Mouse (Mus musculus): ENCODE data around the gene Tgm7. TPM values are rescaled to one million over a fixed set of nuclear protein-coding genes. Genes with fewer than 3 reads are reported as not detected.

Gene Tgm7
- not detected in 2 replicates for polyA plus RNA-seq (2015; fragmentation: Nextera tagmentation; extraction: Ambion mirVana)

GRCm38 (mm10) chr2:121109695-121110094 lies at the start of gene Tgm7:
Gene Tgm7 (minus strand): TSS chr2:121109795.
- no peak for TF ChIP-seq CTCF (IDR thresholded peaks at IDR 0.05; ENCODE audit: low read depth)
- TF ChIP-seq EP300 (optimal IDR thresholded peaks at IDR 0.05), result no peak
- Histone ChIP-seq H3K4me2 (replicated peaks; ENCODE audit: low read depth) (no peak within 1 kb of the TSS), H3K27me3 (ENCODE audit: control insufficient read depth, insufficient read depth, low read length) (no peaks in the 10 kb centered on the region), H3K9ac (ENCODE audit: low read length) (no peak within 1 kb of the TSS), H3K9me3 (ENCODE audit: control insufficient read depth, low read length) (no peaks in the 10 kb centered on the region), H3K36me3 (ENCODE audit: control insufficient read depth, insufficient read depth, low read length) (no peaks in the 10 kb centered on the region), H3K4me3 (ENCODE audit: low read depth, low read length) (no peak within 1 kb of the TSS), H3K4me1 (replicated peaks; ENCODE audit: control insufficient read depth, insufficient read depth) (no peaks in the 10 kb centered on the region), H3K27ac (replicated peaks) (no peak within 1 kb of the TSS)
- ATAC-seq (ENCODE audit: low FRiP score, low TSS enrichment) (no peak), DNase-seq (ENCODE audit: low spot score) (no peak)
- 88% methylated on average over 4 of the region's 4 CpGs for WGBS

GRCm38 (mm10) chr2:121153100-121153499 lies 43.5 kb upstream of the Tgm7 start:
- no peak overlapping the region for H3K4me3 ChIP-seq (ENCODE audit: low read depth, low read length)
- no peaks in the 10 kb centered on the region for H3K4me1 ChIP-seq (replicated peaks; ENCODE audit: control insufficient read depth, insufficient read depth)
- no peak overlapping the region for H3K9ac ChIP-seq (ENCODE audit: low read length)
- ATAC-seq (ENCODE audit: low FRiP score, low TSS enrichment) (no peak), DNase-seq (ENCODE audit: low spot score) (no peak)
- no peak overlapping the region for H3K27ac ChIP-seq (replicated peaks)
- no peaks in the 10 kb centered on the region for H3K9me3 ChIP-seq (ENCODE audit: control insufficient read depth, low read length)
- TF ChIP-seq EP300 (optimal IDR thresholded peaks at IDR 0.05), result no peak
- peak; percentile 56 for TF ChIP-seq CTCF (IDR thresholded peaks at IDR 0.05; ENCODE audit: low read depth)
- no peak overlapping the region for H3K4me2 ChIP-seq (replicated peaks; ENCODE audit: low read depth)
- no peaks in the 10 kb centered on the region for H3K27me3 ChIP-seq (ENCODE audit: control insufficient read depth, insufficient read depth, low read length)
- H3K36me3 ChIP-seq (ENCODE audit: control insufficient read depth, insufficient read depth, low read length), result peaks cover 9% of the 10 kb centered on the region
- 86% methylated on average over 3 of the region's 3 CpGs for WGBS

- Histone ChIP-seq H3K27me3 (ENCODE audit: control insufficient read depth, insufficient read depth, low read length) (no peaks in the 10 kb centered on the region), H3K9ac (ENCODE audit: low read length) (no peak overlapping the region), H3K4me3 (ENCODE audit: low read depth, low read length) (no peak overlapping the region), H3K4me2 (replicated peaks; ENCODE audit: low read depth) (no peak overlapping the region), H3K4me1 (replicated peaks; ENCODE audit: control insufficient read depth, insufficient read depth) (no peaks in the 10 kb centered on the region), H3K27ac (replicated peaks) (no peak overlapping the region), H3K9me3 (ENCODE audit: control insufficient read depth, low read length) (no peaks in the 10 kb centered on the region), H3K36me3 (ENCODE audit: control insufficient read depth, insufficient read depth, low read length) (peaks cover 9% of the 10 kb centered on the region)
- ATAC-seq (ENCODE audit: low FRiP score, low TSS enrichment) (no peak), DNase-seq (ENCODE audit: low spot score) (no peak)
- TF ChIP-seq CTCF (IDR thresholded peaks at IDR 0.05; ENCODE audit: low read depth), result no peak
- no peak for TF ChIP-seq EP300 (optimal IDR thresholded peaks at IDR 0.05)
- 76% methylated on average over 5 of the region's 5 CpGs for WGBS
These were observed 40.1 kb upstream of the Tgm7 start for GRCm38 (mm10) chr2:121149679-121150078.

GRCm38 (mm10) chr2:121142415-121142814 lies 32.8 kb upstream of the Tgm7 start:
- Histone ChIP-seq H3K27me3 (ENCODE audit: control insufficient read depth, insufficient read depth, low read length) (no peaks in the 10 kb centered on the region), H3K4me2 (replicated peaks; ENCODE audit: low read depth) (no peak overlapping the region)

GRCm38 (mm10) chr2:121141216-121142035 lies 31.8 kb upstream of the Tgm7 start:
- Histone ChIP-seq H3K9me3 (ENCODE audit: control insufficient read depth, low read length) (no peaks in the 10 kb centered on the region), H3K27me3 (ENCODE audit: control insufficient read depth, insufficient read depth, low read length) (no peaks in the 10 kb centered on the region), H3K36me3 (ENCODE audit: control insufficient read depth, insufficient read depth, low read length) (no peaks in the 10 kb centered on the region; the same call in 1 of the 2 replicates), H3K4me3 (ENCODE audit: low read depth, low read length) (peak overlapping the region; percentile 71), H3K4me2 (replicated peaks; ENCODE audit: low read depth) (peak overlapping the region; percentile 96), H3K9ac (ENCODE audit: low read length) (peak overlapping the region; percentile 92), H3K27ac (replicated peaks) (peak overlapping the region; percentile 98), H3K4me1 (replicated peaks; ENCODE audit: control insufficient read depth, insufficient read depth) (peaks cover 10% of the 10 kb centered on the region)
- no peak for ATAC-seq (ENCODE audit: low FRiP score, low TSS enrichment)
- 55% methylated on average over 16 of the region's 16 CpGs for WGBS
- no peak for DNase-seq (ENCODE audit: low spot score)
- TF ChIP-seq CTCF (IDR thresholded peaks at IDR 0.05; ENCODE audit: low read depth), result no peak

More at GRCm38 (mm10) chr2:121142415-121142814, 32.8 kb upstream of the Tgm7 start:
- no peak for TF ChIP-seq CTCF (IDR thresholded peaks at IDR 0.05; ENCODE audit: low read depth)
- TF ChIP-seq EP300 (optimal IDR thresholded peaks at IDR 0.05), result no peak
- H3K9ac ChIP-seq (ENCODE audit: low read length), result no peak overlapping the region
- no peak for ATAC-seq (ENCODE audit: low FRiP score, low TSS enrichment)
- H3K27ac ChIP-seq (replicated peaks), result no peak overlapping the region
- 70% methylated on average over 2 of the region's 2 CpGs for WGBS
- H3K9me3 ChIP-seq (ENCODE audit: control insufficient read depth, low read length), result no peaks in the 10 kb centered on the region
- no peak overlapping the region for H3K4me3 ChIP-seq (ENCODE audit: low read depth, low read length)
- no peaks in the 10 kb centered on the region; the same call in 1 of the 2 replicates for H3K36me3 ChIP-seq (ENCODE audit: control insufficient read depth, insufficient read depth, low read length)
- DNase-seq (ENCODE audit: low spot score), result no peak
- peaks cover 10% of the 10 kb centered on the region for H3K4me1 ChIP-seq (replicated peaks; ENCODE audit: control insufficient read depth, insufficient read depth)
